Mouse (Mus musculus): ENCODE data around the gene Grin3b. TPM values are rescaled to one million over a fixed set of nuclear protein-coding genes. Genes with fewer than 3 reads are reported as not detected.

Grin3b gene
- total RNA-seq, 2 experiments from 2014 or later = 0.19 TPM; not detected in 1

DNA sequence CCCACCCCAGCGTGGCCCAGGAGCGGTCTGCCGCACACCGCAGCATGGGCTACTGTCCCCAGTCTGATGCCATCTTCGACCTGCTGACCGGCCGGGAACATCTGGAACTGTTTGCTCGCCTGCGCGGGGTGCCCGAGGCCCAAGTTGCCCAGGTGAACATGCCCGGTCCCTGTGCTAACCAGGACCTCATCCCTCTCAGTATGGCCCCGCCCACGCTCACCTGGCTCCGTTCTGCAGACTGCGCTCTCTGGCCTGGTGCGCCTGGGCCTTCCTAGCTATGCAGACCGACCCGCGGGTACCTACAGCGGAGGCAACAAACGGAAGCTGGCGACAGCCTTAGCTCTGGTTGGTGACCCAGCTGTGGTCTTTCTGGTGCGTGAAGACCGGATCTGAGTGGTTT lies 43.1 kb downstream of the Grin3b start:
- DNase-seq (ENCODE audit: low spot score in 2 of 2) = no peak

DNA sequence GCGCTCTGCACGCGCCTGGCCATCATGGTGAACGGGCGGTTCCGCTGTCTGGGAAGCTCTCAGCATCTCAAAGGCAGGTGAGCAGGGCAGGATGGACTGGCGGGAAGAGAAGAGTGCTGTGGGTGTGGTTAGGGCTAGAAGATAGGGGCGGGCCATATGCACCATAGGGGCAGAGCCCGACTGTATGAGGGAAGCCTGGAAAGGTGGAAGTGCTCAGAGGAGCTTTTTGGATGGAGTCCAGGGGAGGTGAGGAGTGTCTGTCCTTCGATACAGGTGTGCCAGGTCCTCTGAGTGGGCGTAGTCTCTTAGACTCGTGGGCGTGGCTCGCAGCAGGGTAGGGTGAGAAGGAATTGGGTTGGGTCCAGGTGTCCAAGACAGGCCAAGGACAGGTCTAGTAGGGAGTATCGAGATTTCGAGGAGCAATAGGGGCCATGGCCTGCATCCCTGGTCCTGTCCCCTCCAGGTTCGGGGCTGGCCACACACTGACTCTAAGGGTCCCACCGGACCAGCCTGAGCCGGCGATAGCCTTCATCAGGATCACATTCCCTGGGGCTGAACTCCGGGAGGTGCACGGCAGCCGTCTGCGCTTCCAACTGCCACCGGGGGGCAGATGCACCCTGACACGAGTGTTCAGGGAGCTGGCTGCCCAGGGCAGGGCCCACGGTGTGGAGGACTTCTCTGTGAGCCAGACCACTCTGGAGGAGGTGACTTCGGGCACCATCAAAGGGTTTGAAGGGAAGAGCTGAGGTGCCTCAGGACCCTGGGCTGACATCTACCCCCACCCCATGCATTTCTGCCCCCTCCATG lies 44.2 kb downstream of the Grin3b start:
- DNase-seq (ENCODE audit: low spot score in 2 of 2) = no peak

DNA sequence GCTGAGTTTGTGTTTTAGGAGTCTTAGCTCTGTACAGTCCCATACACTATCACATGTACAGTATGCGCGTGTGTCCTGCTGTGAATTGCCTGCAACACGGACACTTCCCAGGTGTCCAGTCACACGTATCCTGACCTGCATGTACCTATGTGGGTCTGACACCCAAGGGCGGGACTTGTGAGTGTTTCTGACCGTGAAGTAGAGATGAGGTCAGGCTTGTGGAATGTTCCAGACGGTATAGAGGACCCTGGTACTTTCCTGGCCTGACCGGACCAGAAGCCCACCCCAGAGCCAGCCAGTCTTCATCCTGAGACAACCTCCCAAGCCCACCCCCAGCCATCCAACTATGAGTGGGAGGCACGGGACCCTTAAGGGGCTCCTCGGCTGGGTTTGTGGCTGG lies 45.1 kb downstream of the Grin3b start:
- no peak for DNase-seq (ENCODE audit: low spot score in 2 of 2)

DNA sequence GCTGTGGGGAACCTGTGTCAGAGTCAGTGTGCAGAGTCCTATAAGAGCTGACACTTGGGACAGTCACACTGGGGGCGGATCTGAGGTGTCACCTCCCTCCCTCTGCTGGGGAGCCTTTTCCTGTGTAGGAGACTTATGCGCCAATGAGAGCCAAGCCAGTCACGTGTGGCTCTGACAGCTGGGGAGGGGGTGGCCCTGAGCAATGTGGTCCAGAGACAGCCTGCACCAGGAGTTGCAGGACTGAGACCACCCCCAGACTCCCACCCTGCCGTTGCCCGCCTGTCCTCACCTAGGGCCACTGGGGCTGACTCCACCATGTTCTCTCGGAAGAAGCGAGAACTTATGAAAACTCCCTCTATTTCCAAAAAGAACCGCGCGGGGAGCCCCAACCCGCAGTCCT lies 46.0 kb downstream of the Grin3b start, which contains the start of gene Arhgap45:
TSS of gene Arhgap45 (plus strand) at position 143 of the 400 bp plus-strand sequence.
- no peak for DNase-seq (ENCODE audit: low spot score in 2 of 2)

DNA sequence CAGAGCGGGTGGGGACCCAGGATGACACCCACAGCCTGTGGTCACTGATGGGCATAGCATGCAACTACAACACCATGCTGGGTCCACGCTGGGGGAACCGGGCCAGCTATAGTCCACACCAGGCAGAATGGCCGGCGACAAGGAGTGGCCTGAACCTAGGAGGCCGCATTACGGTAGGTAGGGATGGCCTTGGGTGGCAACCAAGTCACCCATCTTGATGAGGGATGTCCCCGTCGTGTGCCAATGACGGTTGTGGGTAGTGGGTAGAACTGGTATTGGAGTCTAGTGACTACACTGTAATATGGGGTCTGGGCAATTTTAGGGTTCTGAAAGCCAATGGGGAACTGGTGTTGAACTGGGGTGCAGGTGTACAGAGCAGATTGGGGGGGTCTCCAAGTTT lies 46.4 kb downstream of the Grin3b start:
- no peak for DNase-seq (ENCODE audit: low spot score in 2 of 2)

DNA sequence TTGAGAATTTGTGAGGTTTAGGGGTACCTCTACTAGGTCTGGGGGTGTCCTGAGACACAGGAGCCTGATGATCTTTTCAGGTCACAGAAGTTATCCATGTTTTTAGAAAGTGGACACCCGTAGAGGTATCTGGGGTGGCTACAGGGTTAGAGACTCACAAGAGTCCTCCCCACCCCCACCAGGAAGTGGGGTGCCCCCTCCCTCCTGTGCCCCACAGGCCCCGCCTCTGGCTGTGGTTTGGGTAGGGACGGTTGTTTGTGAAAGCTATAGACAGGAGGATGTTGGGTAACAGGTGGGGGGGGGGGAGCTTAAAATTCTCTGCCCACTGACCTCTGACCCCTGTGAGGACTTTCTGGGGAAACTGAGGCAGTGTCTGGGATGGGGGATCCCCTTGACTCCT lies 46.8 kb downstream of the Grin3b start:
- DNase-seq (ENCODE audit: low spot score in 2 of 2) = no peak

DNA sequence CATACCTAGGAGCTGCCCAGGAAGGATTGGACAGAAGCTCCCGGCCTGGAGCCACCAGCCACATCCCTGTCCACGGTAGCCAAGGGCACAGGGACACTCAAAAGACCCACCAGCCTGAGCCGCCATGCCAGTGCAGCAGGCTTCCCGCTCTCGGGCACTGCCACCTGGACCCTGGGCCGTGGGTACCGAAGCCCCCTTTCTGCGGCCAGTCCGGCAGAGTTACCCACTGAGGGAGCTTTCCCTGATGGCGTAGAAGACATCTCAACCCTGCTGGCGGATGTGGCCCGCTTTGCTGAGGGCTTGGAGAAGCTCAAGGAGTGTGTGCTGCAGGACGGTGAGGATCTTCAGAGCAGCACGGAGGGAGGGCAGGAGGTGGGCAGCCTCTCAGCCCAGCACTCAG lies 47.3 kb downstream of the Grin3b start:
- DNase-seq (ENCODE audit: low spot score in 2 of 2) = no peak

DNA sequence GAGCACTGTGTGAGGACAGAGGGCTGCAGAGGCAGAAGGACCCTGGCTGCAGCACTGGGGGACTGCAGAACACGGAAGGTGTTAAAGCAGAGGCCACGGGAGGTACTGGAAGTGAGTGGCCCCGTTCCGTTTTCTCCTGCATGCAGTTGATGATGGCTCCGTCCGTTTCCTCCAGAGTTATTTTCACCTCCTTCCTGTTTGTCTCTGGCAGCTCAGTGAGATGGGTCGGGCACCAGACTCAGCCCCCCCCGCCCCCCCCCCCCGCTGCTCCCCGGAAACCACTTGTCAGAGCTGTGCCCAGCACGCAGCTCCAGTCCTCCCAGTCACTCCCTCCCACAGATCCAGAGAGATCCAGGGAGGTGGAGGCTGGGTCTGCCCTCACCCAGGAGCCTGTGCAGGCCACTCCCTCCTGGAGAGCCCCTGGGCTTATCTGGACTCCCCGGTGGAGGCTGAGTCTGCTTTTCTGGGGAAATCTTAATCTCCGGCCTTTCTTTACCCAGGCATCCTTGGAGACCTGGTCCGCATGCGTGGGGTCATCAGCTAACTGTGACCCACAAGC lies 48.3 kb downstream of the Grin3b start:
- no peak for DNase-seq (ENCODE audit: low spot score in 2 of 2)

DNA sequence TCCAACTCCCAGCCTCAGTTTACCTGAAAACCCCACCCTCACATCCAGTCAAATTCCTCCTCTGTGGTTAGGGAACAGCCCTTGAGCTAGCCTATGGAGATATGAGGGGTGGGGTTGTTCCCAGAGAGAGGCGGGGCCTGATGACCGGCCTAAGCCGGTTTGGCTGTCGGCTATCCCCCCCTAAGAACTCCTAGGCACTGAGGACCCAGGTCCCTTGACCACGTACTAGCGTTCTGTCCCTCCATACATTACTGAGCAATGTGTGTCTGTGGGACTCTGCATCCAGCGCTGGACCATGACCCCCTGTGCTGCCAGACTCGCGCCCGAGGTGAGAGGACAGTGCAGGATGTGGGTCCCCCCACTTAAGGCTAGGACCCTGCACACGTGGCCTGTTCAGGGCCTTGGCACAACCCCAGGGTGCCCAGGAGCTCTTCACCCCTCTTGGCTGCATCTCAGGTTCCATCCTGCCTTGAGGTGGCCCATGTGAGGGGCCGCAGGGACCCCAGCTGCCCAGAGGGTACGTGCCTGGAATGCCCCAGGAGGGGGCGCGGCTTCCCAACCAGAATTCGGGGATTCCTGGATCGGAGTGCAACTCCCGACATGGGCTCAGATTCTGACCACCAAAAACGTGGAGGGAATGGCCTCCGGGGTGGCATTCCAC lies 49.1 kb downstream of the Grin3b start:
- DNase-seq (ENCODE audit: low spot score in 2 of 2) = no peak

DNA sequence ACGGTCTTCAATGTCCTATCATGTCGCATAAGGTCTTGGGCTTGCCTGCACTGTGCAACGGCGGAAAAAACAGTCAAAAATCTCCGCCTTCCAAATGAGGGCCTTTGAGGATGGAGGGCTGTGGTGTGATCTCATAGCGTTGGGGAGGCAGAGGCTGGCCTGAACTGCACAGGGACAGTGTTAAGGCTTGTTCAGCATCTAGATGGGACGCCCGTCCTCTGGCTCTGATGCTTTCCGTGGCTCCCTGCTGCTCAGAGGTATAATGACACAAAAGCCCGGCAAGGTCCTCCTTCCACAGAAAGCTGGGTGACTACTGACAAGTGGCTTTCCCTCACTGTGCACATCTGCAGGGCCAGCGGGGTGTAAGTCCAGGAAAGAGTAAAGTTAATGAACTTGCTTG lies 49.7 kb downstream of the Grin3b start:
- DNase-seq (ENCODE audit: low spot score in 2 of 2) = no peak

DNA sequence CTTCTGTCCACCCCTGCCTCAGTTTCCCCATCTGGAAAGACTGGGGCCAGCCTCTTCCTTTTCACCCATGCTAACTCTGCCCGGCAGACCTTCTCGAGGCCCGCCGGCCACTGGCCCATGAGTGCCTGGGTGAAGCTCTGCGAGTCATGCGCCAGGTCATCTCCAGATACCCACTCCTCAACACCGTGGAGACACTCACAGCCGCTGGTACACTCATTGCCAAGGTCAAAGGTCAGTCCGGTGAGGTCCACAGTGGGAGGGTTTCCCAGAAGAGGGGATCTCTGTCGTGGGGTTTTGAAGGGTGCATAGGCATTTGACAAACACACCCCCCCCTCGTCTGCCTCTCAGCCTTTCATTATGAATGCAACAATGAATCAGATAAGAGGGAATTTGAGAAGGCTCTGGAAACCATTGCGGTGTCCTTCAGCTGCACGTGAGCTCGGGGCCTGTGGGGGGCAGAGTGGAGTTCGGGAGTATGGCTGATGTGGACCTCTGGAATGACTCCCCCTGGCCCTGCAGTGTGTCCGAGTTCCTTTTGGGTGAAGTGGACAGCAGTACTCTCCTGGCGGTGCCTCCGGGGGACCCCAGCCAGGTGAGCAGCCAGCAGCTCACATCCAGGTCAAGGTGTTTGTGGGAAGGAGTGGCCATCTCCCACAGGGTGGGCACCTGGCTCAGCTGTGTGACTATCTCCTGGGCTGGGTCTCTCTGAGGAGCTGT lies 50.2 kb downstream of the Grin3b start:
- DNase-seq (ENCODE audit: low spot score in 2 of 2) = no peak

DNA sequence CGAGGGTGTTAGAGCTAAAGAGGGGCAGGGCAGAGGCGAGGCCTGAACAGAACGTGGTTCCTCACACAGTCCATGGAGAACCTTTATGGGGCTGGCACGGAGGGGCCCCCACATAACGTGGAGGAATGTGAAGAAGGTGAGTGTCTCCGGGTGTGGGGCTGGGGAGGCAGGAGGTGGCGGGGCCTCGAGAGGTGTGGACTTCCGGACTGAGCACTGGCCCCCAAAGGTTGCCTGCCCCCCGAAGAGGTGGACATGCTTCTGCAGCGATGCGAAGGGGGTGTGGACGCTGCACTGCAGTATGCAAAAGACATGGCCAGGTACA lies 50.8 kb downstream of the Grin3b start:
- DNase-seq (ENCODE audit: low spot score in 2 of 2) = no peak

DNA sequence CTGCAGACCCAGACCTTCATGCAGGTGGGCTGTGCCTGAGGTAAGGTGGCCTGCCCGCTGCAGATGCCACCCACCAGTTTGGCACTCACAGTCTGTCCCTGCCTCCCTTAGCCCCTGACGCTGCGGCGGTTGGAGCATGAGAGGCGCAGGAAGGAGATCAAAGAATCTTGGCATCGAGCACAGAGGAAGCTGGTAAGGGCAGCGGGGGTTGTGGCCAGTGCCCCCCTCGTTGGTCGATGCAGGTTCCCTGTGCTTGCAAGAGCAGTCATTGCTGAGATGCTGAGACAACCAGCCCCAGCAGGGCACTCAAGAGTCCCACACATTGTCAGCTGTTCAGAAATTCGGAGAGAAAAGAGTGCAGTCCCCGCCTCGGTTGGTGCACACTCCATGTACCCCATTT lies 51.6 kb downstream of the Grin3b start:
- DNase-seq (ENCODE audit: low spot score in 2 of 2) = no peak

DNA sequence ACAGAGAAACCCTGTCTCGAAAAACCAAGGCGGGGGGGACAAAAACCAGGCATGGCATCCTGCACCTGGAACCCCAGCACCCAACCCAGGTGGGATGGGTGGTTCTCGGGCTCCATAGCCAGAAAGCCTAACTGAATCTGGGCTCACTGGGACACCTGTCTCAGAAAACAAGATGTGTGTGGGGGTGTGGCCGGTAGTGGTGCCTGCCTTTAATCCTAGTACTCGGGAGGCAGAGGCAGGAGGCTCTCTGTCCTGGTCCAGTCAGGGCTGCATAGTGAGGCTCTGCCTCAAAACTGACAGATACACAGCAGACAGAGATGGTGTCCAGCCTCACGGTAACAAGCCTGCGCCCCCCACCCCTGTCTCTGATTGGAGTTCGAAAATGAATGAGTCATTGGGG lies 52.3 kb downstream of the Grin3b start:
- no peak for DNase-seq (ENCODE audit: low spot score in 2 of 2)

DNA sequence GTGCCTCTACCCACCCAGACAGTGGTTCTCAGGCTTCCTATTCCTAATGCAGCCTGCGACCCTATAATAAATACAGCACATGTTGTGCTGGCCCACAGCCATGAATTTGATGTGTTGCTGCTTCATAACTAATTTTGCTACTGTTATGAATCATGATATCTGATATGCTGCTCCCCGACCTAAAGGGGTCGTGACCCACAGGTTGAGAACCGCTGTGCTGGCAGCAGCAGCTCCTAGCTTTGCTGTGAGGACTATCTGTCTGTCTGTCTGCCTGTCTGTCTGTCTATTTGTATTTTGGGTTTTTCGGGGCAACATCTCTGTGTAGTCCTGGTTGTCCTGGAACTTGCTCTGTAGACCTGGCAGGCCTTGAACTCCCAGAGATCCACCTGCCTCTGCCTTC lies 53.2 kb downstream of the Grin3b start:
- DNase-seq (ENCODE audit: low spot score in 2 of 2) = no peak

DNA sequence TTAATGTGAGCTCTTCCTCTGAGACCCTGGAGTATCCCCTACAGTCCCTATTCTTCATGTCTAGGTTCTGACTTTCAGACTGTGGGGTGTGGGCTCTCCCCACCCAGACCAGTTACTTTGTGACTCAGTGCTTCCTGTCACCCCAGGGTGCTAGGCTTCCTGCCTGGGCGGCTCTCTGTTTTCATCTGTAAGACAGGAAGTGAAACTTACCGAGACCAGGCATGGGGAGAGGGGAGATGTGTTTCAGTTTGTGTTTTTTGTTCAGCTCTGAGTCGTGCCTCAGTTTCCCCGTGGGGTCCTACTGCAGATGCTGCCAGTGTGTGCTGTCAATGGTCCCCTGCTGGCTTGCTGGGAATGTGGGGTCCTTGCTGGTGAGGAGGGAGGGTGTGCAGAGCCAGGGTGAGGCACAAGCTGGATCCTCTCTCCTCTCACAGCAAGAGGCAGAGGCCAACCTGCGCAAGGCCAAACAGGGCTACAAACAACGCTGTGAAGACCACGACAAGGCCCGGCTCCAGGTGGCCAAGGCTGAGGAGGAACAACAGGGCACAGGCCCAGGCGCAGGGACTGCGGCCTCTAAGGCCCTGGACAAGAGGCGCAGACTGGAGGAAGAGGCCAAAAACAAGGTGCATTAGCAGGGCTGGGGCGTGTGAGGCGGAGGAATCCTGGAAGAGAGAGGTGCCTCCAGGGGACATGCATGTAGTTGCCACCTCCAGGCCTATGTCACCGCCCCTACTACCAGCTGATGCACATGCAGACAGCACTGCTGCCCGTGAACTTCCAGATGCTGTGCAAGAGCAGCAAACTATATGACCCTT lies 53.9 kb downstream of the Grin3b start:
- no peak for DNase-seq (ENCODE audit: low spot score in 2 of 2)

DNA sequence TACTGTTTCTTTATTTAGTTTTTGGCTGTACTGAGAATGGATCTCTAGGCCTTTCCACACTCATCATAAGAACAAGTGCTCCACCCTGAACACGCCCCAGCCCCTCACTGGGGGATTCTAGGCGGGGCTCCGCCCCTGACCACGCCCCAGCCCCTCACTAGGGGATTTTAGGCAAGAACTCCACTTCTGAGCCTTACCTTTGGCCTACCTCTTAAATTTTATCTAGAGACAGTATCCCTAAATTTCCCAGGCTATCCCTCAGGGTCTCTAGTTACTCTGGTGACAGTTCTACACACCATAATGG lies 54.5 kb downstream of the Grin3b start:
- DNase-seq (ENCODE audit: low spot score in 2 of 2) = no peak

DNA sequence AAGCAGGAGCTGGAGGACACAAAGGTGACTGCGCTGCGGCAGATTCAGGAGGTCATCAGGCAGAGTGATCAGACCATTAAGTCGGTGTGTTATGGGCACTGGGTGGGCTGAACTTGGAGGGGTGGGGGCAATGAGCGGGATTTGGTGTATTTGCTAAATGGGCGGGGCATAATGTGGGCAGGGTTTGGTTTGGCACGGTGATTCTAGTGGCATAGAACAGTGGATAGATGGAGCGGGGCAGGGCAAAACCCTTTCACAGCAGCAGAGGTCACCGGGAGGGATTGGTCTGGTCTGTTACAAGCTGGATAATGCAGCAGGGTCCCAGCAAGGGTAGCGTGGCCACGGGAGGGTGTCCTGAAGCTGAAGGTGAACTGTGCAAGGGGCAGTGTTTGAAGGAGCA lies 54.9 kb downstream of the Grin3b start:
- DNase-seq (ENCODE audit: low spot score in 2 of 2) = no peak

DNA sequence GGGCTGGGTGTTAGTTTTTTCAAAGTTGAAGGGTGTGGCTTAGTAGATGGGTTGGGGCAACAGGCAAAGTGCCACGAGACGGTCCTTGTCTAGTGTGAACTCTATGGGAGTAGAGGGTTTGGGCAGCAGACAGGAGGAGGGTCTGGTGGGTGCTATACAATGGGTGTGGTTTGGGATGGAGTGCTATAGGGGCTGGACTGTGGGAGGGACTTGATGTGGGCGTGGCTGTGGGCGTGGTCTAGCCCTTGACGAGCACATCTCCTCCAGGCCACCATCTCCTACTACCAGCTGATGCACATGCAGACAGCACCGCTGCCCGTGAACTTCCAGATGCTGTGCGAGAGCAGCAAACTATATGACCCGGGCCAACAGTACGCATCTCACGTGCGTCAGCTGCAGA lies 55.4 kb downstream of the Grin3b start:
- no peak for DNase-seq (ENCODE audit: low spot score in 2 of 2)

Measured in adrenal gland, adult 18-20 months (tissue).